Mouse (Mus musculus) kidney, postnatal 25 days (tissue): ENCODE measurements around the gene Cfap298.

ENCODE experiments used
- DNase-seq, 2 experiments: peaks; one replicate each; pipeline ENCODE4 v3.0.0; 2021; ENCODE audit warnings: mixed read lengths in 2 of 2

The Cfap298 gene

DNA sequence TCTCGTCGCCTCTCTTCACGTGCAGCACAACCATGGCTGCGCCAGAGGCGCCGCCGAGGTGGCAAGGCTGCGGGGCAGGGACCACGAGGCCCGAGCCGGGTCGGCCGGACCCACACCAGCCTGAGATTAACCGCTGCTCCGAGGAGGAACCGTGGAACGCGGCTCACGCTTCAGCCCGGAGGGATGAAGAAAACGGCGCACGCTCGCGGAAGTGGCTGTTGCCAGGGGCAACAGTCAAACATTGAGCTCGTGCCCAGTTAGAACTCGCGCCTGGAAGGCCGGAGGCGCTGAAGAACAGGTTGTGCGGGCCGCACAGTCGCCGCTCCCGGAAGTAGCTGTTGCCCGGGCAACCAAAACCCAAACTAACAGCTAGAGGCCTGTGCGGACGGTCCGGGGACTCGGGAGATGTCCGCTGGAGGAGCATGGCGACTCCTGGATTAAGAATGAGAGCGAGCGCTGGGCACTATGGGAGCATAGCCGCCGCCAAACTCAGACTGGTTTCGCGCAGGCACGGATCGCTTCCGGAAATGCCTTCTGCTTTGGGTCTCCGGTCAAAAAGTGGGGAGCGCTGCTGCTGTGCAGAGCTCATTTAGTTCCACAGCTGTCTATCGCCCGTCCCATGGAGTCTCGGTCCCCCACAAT is at the start of gene Cfap298:
Gene Cfap298, minus strand, starts transcription at position 428 of the 642 bp plus-strand sequence.
- peak; percentile 94 to 97 for DNase-seq

DNA sequence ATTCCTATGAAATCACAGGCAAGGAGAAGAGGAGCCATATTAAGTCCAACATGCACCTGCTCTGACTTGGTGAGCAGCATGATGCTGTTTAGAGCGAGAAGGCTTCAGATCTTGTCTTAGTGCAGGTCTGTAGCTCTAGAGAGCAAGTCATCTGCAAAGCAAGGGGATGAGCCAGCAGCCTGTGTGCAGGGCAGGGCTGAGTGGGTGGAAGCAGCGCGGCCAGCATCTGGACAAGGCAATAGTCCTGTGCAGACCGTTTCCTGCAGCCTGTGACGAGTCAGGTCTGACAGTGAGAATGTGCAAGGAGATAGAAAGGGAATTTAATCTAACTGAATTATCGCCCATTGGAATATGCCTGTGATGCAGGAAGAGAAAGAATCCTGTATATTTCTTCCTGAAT is 36.1 kb upstream of the Cfap298 start:
- no peak for DNase-seq

DNA sequence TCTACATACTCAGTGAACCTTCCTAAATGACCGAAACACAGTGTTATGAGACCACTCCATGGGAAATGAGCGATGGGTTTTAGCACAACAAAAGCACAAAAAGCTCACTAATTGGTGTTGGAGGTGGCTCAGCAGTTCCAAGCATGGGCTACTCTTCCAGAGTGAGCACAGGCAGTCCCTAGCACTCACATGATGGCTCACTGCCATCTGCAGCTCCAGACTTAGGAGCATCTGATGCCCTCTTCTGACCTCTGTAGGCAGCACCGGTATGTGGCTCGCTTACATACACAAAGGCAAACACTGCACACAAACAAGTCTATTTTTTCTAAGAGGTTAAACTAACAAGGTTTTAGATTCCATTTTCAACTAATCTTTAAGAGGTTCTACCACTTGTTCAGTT is 31.3 kb upstream of the Cfap298 start:
- DNase-seq: no peak

DNA sequence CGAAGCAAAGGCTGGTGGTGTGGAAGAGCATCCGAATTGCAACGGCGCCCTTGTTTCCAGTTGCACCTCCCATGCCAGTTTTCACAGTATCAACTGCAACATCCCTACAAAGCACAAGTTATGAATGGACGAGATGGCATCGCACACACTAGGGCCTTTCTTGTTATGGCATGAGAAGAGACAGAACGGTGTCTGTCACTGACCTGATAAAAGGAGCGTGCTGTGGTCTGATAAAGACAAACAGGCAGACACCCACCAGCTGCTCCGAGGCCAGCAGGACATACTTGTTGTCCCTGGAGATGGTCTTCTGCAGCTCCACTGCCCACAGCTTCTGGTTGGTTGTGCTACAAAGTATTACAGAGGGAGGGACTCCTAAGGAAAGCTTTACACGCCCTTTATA is 29.4 kb upstream of the Cfap298 start:
- no peak for DNase-seq

DNA sequence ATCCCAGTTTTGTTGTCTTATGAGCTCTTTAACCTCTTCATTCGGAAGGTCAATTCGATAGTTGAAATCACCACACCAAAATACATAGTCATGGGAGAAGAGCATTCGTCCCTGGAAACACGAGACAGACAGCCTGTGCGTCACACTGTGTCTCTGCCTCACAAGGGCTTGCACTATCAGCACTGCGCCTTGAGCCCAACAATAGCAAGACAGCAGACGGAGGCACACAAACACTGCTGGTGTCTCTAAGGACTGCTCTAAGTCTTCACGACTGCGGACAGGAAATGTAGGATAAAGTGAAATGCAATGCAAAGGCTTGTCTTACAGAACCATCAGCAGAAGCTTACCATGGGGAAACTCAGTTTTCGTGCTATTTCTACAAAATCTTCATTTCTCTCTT is 29.0 kb upstream of the Cfap298 start:
- DNase-seq: no peak

DNA sequence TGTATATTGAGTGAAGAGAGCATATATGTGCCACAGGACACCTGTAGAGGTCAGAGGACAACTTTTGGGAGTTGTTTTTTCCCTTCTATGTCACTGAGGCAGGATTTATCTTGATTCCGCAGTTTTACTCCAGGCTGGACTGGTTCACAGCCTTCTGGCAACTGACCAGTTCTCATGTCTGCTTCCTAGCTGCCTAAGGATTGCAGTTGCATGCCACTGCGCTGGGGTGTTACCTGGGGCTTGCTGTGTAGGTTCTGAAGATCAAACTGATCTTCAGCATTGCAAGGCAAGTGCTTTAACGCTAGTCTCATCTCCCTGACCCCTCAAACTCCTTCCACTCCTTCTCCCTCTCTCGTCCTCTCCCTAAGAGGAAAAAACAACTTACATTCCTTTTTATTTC is 28.3 kb upstream of the Cfap298 start:
- no peak for DNase-seq

DNA sequence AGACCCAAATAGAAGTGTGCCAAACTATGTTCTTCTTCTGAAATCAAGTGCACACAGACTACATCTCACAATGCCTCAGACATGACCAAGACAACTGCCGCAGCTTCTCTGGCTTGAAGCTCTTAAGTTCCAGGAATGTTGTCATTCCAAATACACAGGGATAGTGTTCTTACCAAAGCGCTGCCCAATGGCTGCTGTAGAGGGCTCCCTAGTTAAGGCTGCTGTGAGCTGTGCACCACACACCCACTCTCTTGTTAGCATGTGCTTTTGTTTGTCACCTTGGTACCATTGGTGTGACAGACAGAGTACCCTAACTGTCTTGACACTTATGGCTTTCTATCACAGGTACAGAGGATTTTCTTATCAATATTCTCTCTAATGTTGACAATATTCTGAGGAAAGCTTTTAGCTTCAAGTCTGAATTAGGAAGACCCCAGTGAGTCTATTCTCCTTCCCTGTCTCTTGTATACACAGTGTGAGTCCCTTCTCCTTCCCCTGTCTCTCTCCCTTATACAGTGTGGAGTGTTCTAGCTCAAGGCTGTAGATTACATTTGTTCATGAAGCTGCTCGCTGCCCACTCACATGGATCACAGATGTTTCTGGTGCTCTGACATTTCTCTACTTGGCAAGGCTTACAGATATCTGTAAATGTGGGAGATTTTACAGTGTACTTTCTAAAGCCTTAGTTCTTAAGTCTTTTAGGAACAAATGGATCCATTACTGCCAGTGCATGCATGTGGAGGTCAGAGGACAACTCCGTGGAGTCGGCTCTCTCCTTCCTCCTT is 23.6 kb upstream of the Cfap298 start:
- DNase-seq: no peak

DNA sequence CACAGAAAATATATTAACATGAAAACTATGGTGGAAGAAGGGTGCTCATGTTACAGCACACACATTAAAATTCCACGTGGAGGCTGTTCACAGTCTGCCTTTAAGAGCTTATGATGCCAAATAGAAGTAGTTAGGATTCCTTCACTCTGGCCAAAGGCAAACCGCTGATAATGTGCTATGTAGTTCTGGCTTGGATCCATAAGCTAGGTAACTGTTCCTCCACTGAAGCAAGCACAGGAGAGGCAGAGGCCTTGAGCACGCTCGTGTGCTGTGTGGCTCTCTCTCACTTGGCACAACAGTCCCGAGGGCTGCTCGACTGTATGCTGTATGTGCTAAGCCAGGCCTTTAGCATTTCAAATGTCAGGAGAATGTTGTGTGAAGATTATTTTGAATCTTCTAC is 20.6 kb upstream of the Cfap298 start:
- DNase-seq: no peak

DNA sequence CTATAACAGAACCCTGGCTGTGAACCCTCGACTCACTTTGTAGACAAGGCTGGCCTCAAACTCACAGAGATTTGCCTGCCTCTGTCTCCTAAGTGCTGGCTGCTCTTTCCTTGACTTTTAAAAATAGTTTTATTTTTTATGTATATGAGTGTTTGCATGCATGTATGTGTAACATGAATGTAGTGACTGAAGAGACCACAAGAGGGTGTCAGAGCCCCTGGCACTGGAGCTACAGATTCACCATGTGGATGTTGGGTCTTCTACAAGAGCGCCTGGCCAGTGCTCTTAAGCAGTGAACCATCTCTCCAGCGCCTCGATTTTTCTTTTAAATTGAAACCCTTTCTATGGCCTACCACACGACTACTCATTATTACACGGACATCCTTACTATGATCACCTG is 18.9 kb upstream of the Cfap298 start:
- no peak for DNase-seq

DNA sequence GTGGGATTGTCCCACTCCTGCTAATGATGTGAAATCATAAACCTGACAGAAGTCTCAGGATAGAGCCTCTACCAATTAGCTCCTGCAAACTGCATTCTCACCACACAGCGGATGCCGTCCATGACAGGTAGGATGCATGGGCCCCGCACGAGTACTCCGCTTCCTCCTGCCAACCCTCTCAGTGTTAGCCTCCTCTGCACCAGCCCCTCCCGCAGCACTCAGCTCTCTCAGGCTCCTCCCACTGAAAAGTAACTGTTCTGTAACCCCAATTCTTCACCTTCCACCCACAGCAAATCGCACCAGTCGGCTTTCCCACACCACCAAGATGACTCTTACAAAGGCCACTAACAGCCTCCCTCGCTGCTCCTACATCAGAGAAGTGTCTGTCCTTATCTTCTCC is 18.2 kb upstream of the Cfap298 start:
- no peak for DNase-seq

DNA sequence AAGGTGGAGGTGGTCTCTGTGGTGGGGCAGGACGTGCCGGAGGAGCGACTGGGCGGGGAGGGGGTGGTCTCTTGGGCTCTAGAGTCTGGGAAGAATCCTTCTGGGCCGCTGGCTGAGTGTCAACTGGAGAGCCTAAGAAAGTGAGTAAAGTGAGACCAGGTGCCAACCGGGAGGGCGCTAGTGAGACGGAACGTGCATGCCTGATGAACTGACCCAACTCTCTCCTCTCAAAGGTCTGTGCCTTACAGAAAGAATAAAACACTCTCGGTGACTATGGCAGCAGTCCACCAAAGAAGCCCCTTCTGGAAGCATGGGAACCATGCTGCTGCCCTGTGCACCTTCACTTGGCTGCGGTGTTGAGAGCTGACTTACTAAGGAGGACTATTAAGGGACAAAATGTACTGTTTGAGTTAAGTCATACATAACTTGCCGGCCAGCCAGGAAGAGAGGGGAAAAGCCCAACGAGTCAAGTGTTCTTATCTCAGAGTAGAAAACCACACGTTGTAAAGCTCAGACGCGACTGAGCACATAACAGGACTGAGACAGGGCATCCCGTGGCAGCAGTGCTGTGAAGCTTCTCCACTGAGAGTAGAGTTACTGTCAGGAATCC is 15.5 kb upstream of the Cfap298 start:
- no peak for DNase-seq

DNA sequence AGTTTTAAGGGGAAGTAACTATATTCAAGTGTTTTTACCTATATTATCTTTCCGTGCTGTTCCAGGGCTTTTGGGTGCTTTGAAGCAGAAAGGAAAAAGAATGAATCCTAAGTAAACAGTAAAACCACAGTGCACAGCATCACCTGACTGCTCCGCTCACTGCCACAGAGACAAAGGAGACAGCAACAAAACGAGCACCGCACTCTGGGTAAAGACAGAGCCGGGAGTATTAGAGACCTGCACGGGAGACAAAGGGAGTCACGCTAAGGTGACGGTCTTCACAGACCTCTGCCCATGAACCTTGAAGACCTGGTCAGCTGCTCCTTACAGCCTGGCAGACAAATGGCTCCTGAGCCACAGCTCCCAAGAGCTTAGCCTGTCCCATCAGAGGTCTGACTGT is 12.1 kb upstream of the Cfap298 start:
- DNase-seq: no peak

DNA sequence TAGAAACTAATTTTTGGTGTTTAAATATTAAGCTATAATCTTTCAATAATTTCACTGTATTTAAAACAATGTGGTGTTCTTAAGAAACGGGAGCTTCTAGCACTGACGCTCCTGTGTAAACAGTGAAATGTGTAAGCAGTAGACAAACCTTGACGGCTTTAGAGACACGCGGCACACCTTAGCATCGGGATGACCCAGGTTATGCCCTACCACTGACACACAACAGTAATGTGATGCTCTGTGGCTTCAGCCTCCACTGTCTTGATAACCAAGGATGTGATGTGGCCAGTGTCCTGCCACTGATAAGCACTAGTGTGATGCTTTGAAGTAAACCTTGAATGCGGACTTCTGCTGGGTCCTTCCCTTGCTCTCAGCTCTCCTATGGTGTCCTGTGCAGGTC is 6.3 kb upstream of the Cfap298 start:
- no peak for DNase-seq

DNA sequence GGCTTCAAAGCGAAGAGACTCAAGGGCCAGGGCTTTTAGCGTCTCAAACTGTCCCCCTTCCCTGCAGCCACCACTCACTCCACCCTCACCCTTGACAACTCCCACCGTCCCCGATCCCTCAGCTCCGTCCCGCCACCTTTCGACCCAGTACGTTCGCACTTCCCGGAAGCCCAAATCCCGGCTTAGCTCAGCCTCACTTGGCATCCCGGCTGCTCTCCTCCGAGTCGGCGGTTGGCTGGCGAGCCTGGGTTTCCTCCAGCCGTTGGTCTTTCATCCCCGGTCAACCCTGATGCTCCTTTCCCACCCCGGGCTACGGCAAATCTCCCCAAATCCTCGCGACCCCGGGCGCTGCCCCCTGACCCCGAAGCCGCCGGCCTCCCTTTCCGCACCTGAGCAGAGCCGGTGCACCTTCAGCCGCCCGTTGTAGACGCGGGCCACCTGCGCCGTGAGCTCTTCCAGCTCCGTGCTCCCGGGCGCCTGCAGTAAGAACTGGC is 674 bp downstream of the Cfap298 start:
- peak; percentile 70 to 84 for DNase-seq

DNA sequence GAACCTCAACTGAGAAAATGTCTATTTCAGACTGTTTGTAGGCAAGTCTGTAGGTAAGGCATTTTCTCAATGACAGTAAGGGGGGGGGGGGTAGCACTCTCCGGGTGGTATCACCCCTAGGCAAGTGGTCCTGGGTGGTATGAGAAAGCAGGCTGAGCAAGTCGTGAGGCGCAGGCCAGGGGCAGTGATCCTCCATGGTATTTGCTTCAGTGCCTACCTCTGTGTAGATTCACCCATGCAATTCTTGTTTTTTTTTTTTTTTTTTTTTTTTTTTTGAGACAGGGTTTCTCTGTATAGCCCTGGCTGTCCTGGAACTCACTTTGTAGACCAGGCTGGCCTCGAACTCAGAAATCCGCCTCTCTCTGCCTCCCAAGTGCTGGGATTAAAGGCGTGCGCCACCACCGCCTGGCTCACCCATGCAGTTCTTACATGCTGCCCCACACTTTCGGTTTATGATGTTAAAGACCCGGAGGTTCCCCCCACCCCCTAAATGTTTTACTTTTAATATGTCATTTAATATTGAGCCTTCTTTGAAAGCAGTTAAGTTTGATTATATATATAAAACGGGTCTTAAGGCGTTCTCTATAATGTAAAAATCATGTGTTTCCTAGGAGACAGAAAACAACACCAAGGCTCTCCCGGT is 1.3 kb downstream of the Cfap298 start:
- no peak for DNase-seq

DNA sequence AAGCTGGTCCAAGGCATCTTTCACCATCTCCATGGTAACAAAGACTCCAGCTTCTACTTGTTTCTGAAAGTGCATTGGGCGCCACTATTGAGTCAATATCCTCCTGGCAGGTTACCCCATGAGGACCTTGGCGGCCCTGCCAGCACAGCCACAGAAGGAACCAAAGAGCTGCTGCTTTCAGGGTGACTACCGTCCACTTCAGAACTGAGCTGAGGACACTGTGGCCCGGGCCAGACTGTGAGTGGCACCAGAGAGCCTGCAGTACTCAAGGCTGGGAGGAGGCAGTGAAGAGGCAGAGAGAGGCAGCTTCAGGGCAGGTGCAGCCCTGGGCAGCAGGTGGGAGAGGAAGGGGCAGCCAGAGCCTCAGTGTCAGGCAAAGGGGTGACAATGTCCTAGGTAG is 7.5 kb downstream of the Cfap298 start:
- DNase-seq: no peak

DNA sequence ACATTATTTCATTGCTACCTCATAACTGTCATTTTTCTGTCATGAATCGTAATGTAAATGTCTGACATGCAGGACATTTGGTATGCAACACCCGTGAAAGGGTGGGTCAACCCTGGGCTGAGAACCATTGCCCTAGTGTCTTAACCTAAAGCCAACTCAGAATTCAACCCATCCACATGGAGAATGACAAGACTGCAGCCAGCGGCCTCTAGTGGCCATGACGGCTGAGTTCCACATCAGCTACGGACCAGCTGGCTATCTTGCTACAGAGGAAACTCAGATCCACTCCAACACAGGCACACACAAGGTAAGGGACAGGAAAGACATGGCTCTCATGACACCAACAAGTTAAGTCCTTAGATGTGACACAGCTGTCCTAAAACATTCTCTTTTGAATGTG is 9.5 kb downstream of the Cfap298 start:
- peak; percentile 78 to 83 for DNase-seq

DNA sequence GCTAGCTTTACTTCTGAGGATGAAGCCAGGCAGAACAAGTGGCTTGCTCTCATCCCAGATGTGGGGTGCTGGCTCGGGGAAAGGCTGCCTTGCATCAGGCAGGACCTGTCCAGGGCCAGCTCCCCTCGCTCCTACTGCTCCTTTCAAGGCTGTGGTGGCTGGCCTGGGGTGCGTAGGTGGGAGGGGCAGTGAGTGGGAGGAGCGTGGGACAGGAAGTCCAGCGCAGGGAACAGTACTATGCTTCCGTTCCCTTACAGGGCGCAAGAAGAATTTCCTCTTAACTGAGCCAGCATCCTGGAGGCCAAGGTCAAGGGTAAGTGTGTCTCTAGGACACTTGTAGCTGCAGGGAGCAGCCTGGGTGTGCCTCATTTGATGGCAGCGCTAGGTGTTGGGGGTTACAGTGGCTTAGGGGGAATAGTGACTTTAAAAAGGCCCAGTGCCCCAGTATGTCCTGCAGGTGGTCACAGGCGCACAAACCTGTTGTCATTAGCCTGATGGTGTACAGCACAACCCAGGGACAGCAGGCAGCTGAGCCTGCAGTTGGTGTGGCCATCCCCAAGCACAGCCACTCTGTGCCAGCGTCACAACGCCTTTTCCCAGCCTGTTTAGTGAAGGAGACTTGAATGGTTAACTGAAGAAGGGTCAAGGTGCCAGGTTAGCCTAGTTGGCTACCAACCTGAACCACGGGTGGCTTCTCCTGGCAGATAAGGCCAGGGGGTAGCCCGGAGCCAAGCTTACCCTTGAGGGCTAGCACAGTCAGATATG is 10.1 kb downstream of the Cfap298 start:
- peak; percentile 56 to 75 for DNase-seq

DNA sequence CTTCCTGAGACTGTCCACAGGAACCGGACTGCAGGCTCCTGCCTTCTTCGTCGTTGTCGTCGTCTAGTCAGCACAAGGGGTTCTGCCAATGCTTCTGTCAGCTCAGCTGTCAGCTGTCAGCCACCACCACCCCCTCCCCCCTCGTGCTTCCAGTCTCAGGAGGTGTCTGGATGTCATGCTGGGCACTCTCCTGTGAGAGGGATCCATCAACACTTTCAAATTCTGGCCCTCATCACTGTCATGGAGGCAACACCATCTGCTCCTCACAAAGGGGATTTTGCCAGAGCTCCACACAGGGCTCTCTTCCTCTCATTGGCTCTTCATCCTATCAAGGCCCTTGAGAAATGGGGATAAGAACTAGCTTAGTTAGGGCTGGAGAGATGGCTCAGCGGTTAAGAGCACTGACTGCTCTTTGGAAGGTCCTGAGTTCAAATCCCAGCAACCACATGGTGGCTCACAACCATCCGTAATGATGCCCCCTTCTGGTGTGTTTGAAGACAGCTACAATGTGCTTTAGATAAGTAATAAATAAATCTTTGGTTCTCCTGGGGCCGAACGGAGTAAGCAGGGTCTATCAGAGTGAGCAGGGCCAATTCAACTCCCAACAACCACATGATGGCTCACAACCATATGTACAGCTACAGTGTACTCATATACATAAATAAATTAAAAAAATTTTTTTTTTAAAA is 13.3 kb downstream of the Cfap298 start:
- no peak for DNase-seq

DNA sequence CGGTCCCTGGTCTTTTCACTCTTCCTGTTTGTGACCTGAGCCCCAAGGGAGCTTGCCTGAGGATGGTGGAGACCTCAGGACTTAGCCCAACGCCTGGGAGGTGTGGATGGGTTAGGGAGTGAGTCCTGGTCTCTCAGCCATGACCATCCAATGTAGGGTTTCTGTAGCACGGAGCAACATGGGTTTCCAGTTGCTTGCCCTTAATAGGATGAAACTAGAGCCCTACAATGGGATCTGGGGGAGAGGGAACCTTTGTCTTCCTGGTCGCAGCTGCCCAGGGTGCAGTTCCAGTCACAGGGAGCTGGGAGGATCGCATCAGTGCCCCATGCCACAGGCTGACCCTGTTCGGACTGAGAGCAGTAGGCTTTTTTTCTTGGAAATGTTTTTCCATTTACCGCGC is 17.8 kb downstream of the Cfap298 start:
- DNase-seq: no peak

DNA sequence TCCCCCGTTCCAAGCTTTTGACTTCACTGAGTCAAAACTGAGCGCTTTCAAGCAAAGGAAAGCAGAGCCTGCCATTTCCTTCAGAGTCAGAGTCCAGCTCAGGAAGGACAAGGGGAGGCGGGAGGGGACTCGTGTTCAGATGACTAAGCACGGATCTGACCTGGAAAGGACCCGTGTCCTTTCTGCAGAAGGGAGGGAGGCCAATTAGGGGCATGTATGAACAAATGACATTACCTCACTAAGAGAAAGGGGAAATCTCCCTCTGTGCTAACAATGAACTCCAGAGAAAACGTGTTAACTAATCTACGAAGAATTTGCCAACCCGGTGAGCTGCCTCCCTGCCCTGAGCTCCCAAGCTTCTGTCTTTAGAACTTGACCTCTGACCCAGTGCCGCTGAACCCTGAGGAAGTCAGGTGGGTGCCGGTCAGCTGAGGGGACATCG is 18.9 kb downstream of the Cfap298 start:
- peak; percentile 61 to 84 for DNase-seq

DNA sequence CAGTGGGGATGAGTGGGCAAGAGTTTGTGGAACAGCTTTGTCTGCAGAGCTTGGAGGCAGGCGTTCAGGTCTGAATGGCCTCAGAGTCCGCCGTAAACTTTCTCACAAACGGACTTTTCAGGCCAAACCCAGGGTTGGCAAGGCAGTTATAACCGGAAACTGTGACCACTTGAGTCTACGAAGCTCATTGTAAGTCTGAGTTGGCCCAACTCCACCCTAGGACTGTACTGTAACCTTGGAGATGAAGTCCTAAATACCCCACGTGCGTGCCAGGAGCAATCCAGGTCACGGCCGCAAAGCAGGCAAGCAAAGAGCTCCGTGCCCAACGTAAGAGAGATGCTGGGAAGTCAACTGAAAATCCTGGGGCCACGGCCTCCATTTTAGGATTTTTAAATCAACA is 23.1 kb downstream of the Cfap298 start:
- peak; percentile 21 to 68 for DNase-seq
